Mouse (Mus musculus) embryonic fibroblast, embryonic 13.5 days (primary cell): ENCODE data around the gene Tsc2. TPM values are rescaled to one million over a fixed set of nuclear protein-coding genes. Genes with fewer than 3 reads are reported as not detected.

Experiments used
- H3K27ac ChIP-seq: 2 replicates; pipeline ENCODE4 v1.5.1; 2012; ENCODE audit warnings: low read length, control low read depth, inconsistent platforms; ENCODE audit not compliant: insufficient read depth
- H3K4me1 ChIP-seq: 2 replicates; pipeline ENCODE4 v1.6.1; 2011; ENCODE audit warnings: low read length; ENCODE audit not compliant: control insufficient read depth, insufficient read depth
- H3K4me3 ChIP-seq: 2 replicates; pipeline ENCODE4 v1.5.1; 2011; ENCODE audit warnings: mild to moderate bottlenecking, control low read depth, low read length; ENCODE audit not compliant: insufficient read depth
- CTCF ChIP-seq: IDR thresholded peaks from 2 replicates; pipeline ENCODE4 v1.5.1; 2011; ENCODE audit warnings: mild to moderate bottlenecking, control low read depth, low read length, moderate library complexity, borderline replicate concordance; ENCODE audit not compliant: insufficient read depth
- POLR2A ChIP-seq: IDR thresholded peaks from 2 replicates; pipeline ENCODE4 v1.6.1; 2011; ENCODE audit warnings: low read depth, mild to moderate bottlenecking, control low read depth, low read length, moderate library complexity
- polyA plus RNA-seq: library from polyadenylated mRNA; stranded (reverse); fragments of >200 nt; gene quantifications from 2 replicates; pipeline ENCODE4 v1.2.4, GENCODE M21; 2011; ENCODE audit warnings: low read depth; ENCODE audit not compliant: missing spikeins, insufficient read length

Tsc2 gene
- polyA plus RNA-seq, 1 experiment, result 75.0 TPM

- TF ChIP-seq POLR2A, result no peak
- TF ChIP-seq CTCF, result no peak
- Histone ChIP-seq H3K4me3 (no peak overlapping the region), H3K27ac (no peak overlapping the region), H3K4me1 (no peaks in the 10 kb centered on the region)
These were observed 37.0 kb downstream of the Tsc2 start for GRCm38 (mm10) chr17:24595126-24596072.

- no peaks in the 10 kb centered on the region for H3K4me1 ChIP-seq
- no peak overlapping the region for H3K4me3 ChIP-seq
- H3K27ac ChIP-seq, result no peak overlapping the region
- TF ChIP-seq CTCF, result no peak
- no peak for TF ChIP-seq POLR2A
These were observed 38.2 kb downstream of the Tsc2 start for GRCm38 (mm10) chr17:24593992-24594890.

- no peak overlapping the region for H3K4me3 ChIP-seq
- TF ChIP-seq CTCF (no peak), POLR2A (no peak)
- H3K27ac ChIP-seq, result no peak overlapping the region
- no peaks in the 10 kb centered on the region for H3K4me1 ChIP-seq
These were observed 39.2 kb downstream of the Tsc2 start for GRCm38 (mm10) chr17:24593248-24593647.

- H3K27ac ChIP-seq, result no peak overlapping the region
- TF ChIP-seq POLR2A, result no peak
- no peak for TF ChIP-seq CTCF
- H3K4me1 ChIP-seq, result no peaks in the 10 kb centered on the region
- H3K4me3 ChIP-seq, result no peak overlapping the region
These were observed 40.7 kb downstream of the Tsc2 start for GRCm38 (mm10) chr17:24591695-24592094.

- Histone ChIP-seq H3K4me3 (no peak overlapping the region), H3K4me1 (no peaks in the 10 kb centered on the region), H3K27ac (no peak overlapping the region)
- TF ChIP-seq POLR2A (no peak), CTCF (no peak)
These were observed 41.5 kb downstream of the Tsc2 start for GRCm38 (mm10) chr17:24590943-24591342.

- TF ChIP-seq CTCF (no peak), POLR2A (no peak)
- no peak overlapping the region for H3K27ac ChIP-seq
- no peaks in the 10 kb centered on the region for H3K4me1 ChIP-seq
- no peak overlapping the region for H3K4me3 ChIP-seq
These were observed 45.9 kb downstream of the Tsc2 start for GRCm38 (mm10) chr17:24586532-24586931.

GRCm38 (mm10) chr17:24584520-24584919 is 47.9 kb downstream of the Tsc2 start:
- H3K4me1 ChIP-seq, result no peaks in the 10 kb centered on the region
- TF ChIP-seq CTCF (no peak), POLR2A (no peak)
- H3K27ac ChIP-seq, result no peak overlapping the region
- no peak overlapping the region for H3K4me3 ChIP-seq

GRCm38 (mm10) chr17:24583599-24584460 is 48.6 kb downstream of the Tsc2 start:
- TF ChIP-seq CTCF (no peak), POLR2A (no peak)
- H3K4me1 ChIP-seq, result no peaks in the 10 kb centered on the region
- no peak overlapping the region for H3K4me3 ChIP-seq
- H3K27ac ChIP-seq, result no peak overlapping the region

- TF ChIP-seq POLR2A (no peak), CTCF (no peak)
- H3K4me3 ChIP-seq, result no peak overlapping the region
- H3K4me1 ChIP-seq, result no peaks in the 10 kb centered on the region
- H3K27ac ChIP-seq, result no peak overlapping the region
These were observed 52.1 kb downstream of the Tsc2 start for GRCm38 (mm10) chr17:24580287-24580686.

GRCm38 (mm10) chr17:24579532-24579931 is 52.9 kb downstream of the Tsc2 start:
- Histone ChIP-seq H3K27ac (no peak overlapping the region), H3K4me1 (no peaks in the 10 kb centered on the region), H3K4me3 (no peak overlapping the region)
- TF ChIP-seq CTCF (no peak), POLR2A (no peak)
